Mouse (Mus musculus): ENCODE results near the gene Masp1. TPM values are rescaled to one million over a fixed set of nuclear protein-coding genes. Genes with fewer than 3 reads are reported as not detected.

Masp1 gene
- 2.6 TPM in 2 replicates for polyA plus RNA-seq (2012; rRNA removed)

DNA sequence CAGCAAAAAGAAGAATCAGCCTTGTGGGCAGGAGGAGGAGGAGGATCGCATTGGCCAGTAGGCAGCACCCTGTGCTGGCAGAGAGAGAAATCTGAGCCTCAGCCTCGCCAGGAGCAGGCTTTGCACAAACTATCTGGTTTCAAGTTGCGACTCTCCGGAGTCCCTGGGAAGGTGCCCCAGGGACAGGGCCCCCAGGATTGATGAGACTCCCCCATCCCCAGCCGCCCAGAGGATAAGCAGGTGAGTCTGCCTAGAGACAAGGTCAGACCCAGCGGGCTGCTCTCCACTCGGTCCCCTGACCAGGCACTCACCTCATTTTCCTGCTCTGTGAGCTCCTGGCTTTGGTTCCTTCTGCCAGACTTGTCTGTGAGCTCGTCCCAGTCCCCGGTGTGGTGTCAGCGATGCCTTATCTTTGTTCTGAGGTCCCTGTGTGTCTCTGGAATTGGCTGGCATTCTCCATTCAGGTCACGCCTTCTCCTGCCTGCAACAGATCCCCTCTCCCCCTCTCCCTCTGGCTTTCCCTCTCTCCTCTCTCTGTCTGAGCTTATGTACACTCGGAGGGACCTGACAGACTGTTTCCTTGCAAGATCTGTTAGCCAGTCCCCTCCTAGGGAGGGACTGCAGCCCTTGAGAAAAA lies at the start of gene Masp1, which contains the start of gene Rtp4:
Gene Masp1, minus strand, starts transcription at position 581 of the 637 bp plus-strand sequence.
Gene Rtp4, plus strand, starts transcription at position 57 of the 637 bp plus-strand sequence.
- H3K4me3 ChIP-seq (ENCODE audit: insufficient read depth, low read depth, low read length) = peak within 1 kb of the TSS; percentile 2; the same call in 1 of the 2 replicates
- H3K27ac ChIP-seq (ENCODE audit: insufficient read depth, low read depth, low read length) = no peak within 1 kb of the TSS
- no peaks in the 10 kb centered on the region for H3K27me3 ChIP-seq (replicated peaks; ENCODE audit: control insufficient read depth, insufficient read depth, low read length)
- no peaks in the 10 kb centered on the region for H3K36me3 ChIP-seq (ENCODE audit: control insufficient read depth, insufficient read depth, low read length)
- TF ChIP-seq CTCF (conservative IDR thresholded peaks at IDR 0.05; ENCODE audit: insufficient read depth, insufficient read length, low read depth, low read length) = no peak
- TF ChIP-seq POLR2A (IDR thresholded peaks at IDR 0.05; ENCODE audit: low read depth, low read length) = no peak
- 12% methylated on average over 12 of the region's 12 CpGs for WGBS
- H3K4me1 ChIP-seq (ENCODE audit: control insufficient read depth, insufficient read depth, low read length) = peaks cover 6% of the 10 kb centered on the region; the same call in 1 of the 2 replicates
- DNase-seq = no peak

- Histone ChIP-seq H3K4me3 (ENCODE audit: insufficient read depth, low read depth, low read length) (no peak overlapping the region), H3K27ac (ENCODE audit: insufficient read depth, low read depth, low read length) (no peak overlapping the region), H3K36me3 (ENCODE audit: control insufficient read depth, insufficient read depth, low read length) (no peaks in the 10 kb centered on the region), H3K27me3 (replicated peaks; ENCODE audit: control insufficient read depth, insufficient read depth, low read length) (no peaks in the 10 kb centered on the region; the same call in 1 of the 2 replicates), H3K4me1 (ENCODE audit: control insufficient read depth, insufficient read depth, low read length) (no peaks in the 10 kb centered on the region)
- DNase-seq = peak; percentile 3
- WGBS = 37% methylated on average over 4 of the region's 4 CpGs
- TF ChIP-seq POLR2A (IDR thresholded peaks at IDR 0.05; ENCODE audit: low read depth, low read length) = no peak
- TF ChIP-seq CTCF (conservative IDR thresholded peaks at IDR 0.05; ENCODE audit: insufficient read depth, insufficient read length, low read depth, low read length) = no peak
Measured at GRCm38 (mm10) chr16:23568369-23568958, 47.8 kb upstream of the Masp1 start.

GRCm38 (mm10) chr16:23557669-23558068 lies 37.1 kb upstream of the Masp1 start:
- no peak for DNase-seq
- TF ChIP-seq CTCF (conservative IDR thresholded peaks at IDR 0.05; ENCODE audit: insufficient read depth, insufficient read length, low read depth, low read length) = no peak
- TF ChIP-seq POLR2A (IDR thresholded peaks at IDR 0.05; ENCODE audit: low read depth, low read length) = no peak
- Histone ChIP-seq H3K27me3 (replicated peaks; ENCODE audit: control insufficient read depth, insufficient read depth, low read length) (no peaks in the 10 kb centered on the region), H3K4me1 (ENCODE audit: control insufficient read depth, insufficient read depth, low read length) (no peaks in the 10 kb centered on the region), H3K36me3 (ENCODE audit: control insufficient read depth, insufficient read depth, low read length) (no peaks in the 10 kb centered on the region), H3K4me3 (ENCODE audit: insufficient read depth, low read depth, low read length) (no peak overlapping the region), H3K27ac (ENCODE audit: insufficient read depth, low read depth, low read length) (no peak overlapping the region)
- WGBS = 79% methylated on average over 2 of the region's 2 CpGs

DNA sequence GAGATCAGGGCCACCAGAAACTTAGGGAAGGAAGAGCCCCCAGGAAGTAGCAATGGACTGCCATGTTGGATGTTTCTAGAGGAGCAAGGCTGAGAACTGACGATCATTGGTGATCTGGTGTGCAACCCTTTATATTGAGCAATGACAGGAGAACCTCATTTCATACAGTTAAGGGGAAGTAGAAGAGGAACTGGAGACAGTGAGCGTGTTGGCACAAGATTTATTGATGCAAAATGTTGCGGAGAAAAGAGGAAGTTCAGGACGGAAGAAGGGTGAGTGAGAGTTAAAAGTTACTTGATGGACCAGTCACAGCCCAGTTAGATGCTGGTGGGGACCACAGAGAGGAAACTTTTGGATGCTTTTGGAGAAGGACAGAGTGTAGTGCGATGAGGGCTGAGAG lies 36.6 kb upstream of the Masp1 start:
- TF ChIP-seq CTCF (conservative IDR thresholded peaks at IDR 0.05; ENCODE audit: insufficient read depth, insufficient read length, low read depth, low read length) = no peak
- TF ChIP-seq POLR2A (IDR thresholded peaks at IDR 0.05; ENCODE audit: low read depth, low read length) = no peak
- no peak for DNase-seq
- WGBS = 86% methylated on average over 5 of the region's 5 CpGs
- Histone ChIP-seq H3K27me3 (replicated peaks; ENCODE audit: control insufficient read depth, insufficient read depth, low read length) (no peaks in the 10 kb centered on the region), H3K27ac (ENCODE audit: insufficient read depth, low read depth, low read length) (no peak overlapping the region), H3K36me3 (ENCODE audit: control insufficient read depth, insufficient read depth, low read length) (no peaks in the 10 kb centered on the region), H3K4me3 (ENCODE audit: insufficient read depth, low read depth, low read length) (no peak overlapping the region), H3K4me1 (ENCODE audit: control insufficient read depth, insufficient read depth, low read length) (no peaks in the 10 kb centered on the region)

DNA sequence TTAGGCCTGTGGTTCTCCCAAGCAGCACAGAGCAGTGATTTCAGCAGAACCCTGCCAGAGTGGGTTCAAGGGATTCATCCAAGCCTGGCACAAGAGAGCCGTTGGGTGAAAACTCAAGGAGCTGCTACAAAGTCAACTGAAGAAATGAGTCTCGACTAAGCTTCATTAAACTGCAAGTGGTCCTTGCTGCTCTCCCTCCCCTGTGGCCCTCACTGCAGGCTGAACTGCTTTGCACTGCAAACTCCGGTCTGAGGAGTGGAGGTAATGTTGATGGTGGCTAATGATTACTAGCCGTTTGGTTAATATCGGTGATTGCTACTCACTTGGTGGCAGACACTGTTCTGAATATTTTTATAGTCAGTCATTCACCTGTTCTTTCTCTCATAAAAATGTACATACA lies 34.1 kb upstream of the Masp1 start:
- 30% methylated on average over 5 of the region's 5 CpGs for WGBS
- DNase-seq = peak; percentile 4
- Histone ChIP-seq H3K27me3 (replicated peaks; ENCODE audit: control insufficient read depth, insufficient read depth, low read length) (no peaks in the 10 kb centered on the region), H3K4me3 (ENCODE audit: insufficient read depth, low read depth, low read length) (no peak overlapping the region), H3K27ac (ENCODE audit: insufficient read depth, low read depth, low read length) (no peak overlapping the region), H3K4me1 (ENCODE audit: control insufficient read depth, insufficient read depth, low read length) (no peaks in the 10 kb centered on the region), H3K36me3 (ENCODE audit: control insufficient read depth, insufficient read depth, low read length) (no peaks in the 10 kb centered on the region)
- TF ChIP-seq POLR2A (IDR thresholded peaks at IDR 0.05; ENCODE audit: low read depth, low read length) (no peak), CTCF (conservative IDR thresholded peaks at IDR 0.05; ENCODE audit: insufficient read depth, insufficient read length, low read depth, low read length) (no peak)

DNA sequence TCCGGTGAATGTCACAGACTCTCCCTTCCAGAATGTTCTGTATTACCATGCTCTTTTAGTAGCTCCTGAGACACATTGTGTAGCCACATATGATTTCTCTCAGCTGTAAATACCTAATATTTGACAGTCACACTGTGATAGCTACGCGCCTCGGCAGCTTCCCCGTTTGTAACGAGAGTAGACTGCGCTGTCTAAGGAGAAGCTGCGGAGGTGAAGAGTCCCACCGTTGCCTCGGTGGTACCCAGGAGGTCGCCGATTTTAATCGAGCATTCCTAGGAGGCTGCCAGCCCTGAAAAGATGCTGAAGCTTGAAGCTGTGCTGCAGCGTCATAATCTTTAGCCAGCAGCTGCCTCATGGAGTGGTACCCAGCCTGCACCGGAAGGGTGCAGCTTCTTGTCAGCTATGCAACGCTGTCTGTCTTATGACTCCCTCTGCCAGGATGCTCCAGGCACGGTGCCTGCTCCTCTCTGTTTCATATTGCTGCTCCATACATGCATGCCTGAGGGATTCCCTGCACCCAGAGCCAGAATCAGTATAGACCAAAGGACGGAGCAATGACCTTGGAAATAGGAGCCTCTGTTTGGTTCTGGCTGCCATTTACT lies 30.5 kb upstream of the Masp1 start:
- no peaks in the 10 kb centered on the region for H3K27me3 ChIP-seq (replicated peaks; ENCODE audit: control insufficient read depth, insufficient read depth, low read length)
- H3K4me3 ChIP-seq (ENCODE audit: insufficient read depth, low read depth, low read length) = no peak overlapping the region
- H3K27ac ChIP-seq (ENCODE audit: insufficient read depth, low read depth, low read length) = no peak overlapping the region
- DNase-seq = no peak
- H3K4me1 ChIP-seq (ENCODE audit: control insufficient read depth, insufficient read depth, low read length) = no peaks in the 10 kb centered on the region
- WGBS = 81% methylated on average over 18 of the region's 18 CpGs
- no peaks in the 10 kb centered on the region for H3K36me3 ChIP-seq (ENCODE audit: control insufficient read depth, insufficient read depth, low read length)
- TF ChIP-seq POLR2A (IDR thresholded peaks at IDR 0.05; ENCODE audit: low read depth, low read length) (no peak), CTCF (conservative IDR thresholded peaks at IDR 0.05; ENCODE audit: insufficient read depth, insufficient read length, low read depth, low read length) (no peak)

- H3K4me1 ChIP-seq (ENCODE audit: control insufficient read depth, insufficient read depth, low read length) = no peaks in the 10 kb centered on the region
- no peak for TF ChIP-seq POLR2A (IDR thresholded peaks at IDR 0.05; ENCODE audit: low read depth, low read length)
- TF ChIP-seq CTCF (conservative IDR thresholded peaks at IDR 0.05; ENCODE audit: insufficient read depth, insufficient read length, low read depth, low read length) = peak; percentile 91
- H3K27ac ChIP-seq (ENCODE audit: insufficient read depth, low read depth, low read length) = no peak overlapping the region
- peak; percentile 71 for DNase-seq
- H3K36me3 ChIP-seq (ENCODE audit: control insufficient read depth, insufficient read depth, low read length) = no peaks in the 10 kb centered on the region
- no peak overlapping the region for H3K4me3 ChIP-seq (ENCODE audit: insufficient read depth, low read depth, low read length)
- WGBS = 46% methylated on average over 8 of the region's 8 CpGs
- no peaks in the 10 kb centered on the region for H3K27me3 ChIP-seq (replicated peaks; ENCODE audit: control insufficient read depth, insufficient read depth, low read length)
Measured at GRCm38 (mm10) chr16:23550346-23550980, 29.8 kb upstream of the Masp1 start.

Data from kidney, adult 2 months (tissue).